Mouse (Mus musculus) liver, embryonic 14.5 days (tissue): ENCODE data around the gene Hba-x. TPM values are rescaled to one million over a fixed set of nuclear protein-coding genes. Genes with fewer than 3 reads are reported as not detected.
"Not testable (repeated sequence)": the region's sequence is repeated elsewhere in the genome, so short reads cannot be mapped to it uniquely, and the experiment has no call there.

Source experiments
- ATAC-seq: fragments of 200-750 bp; cut with Nextera tagmentation; 2 replicates; pipeline ENCODE4 v1.8.0; 2017; ENCODE audit warnings: moderate number of reproducible peaks, mild to moderate bottlenecking, moderate library complexity; ENCODE audit not compliant: insufficient read depth
- DNase-seq, 3 experiments: peaks; one replicate each; pipeline ENCODE4 v3.0.0-alpha.2; 2012 to 2013; ENCODE audit warnings: low read depth in 3 of 3, low spot score in 3 of 3
- H3K27ac ChIP-seq: fragments of 300-500 bp; sonication (generic); 2 replicates; pipeline ENCODE4 v1.5.1; 2014; ENCODE audit warnings: moderate library complexity, mild to moderate bottlenecking, control low read depth, inconsistent platforms
- H3K27me3 ChIP-seq: fragments of 300-500 bp; sonication (generic); 2 replicates; pipeline ENCODE4 v1.6.1; 2014; ENCODE audit warnings: mild to moderate bottlenecking, low read length, moderate library complexity; ENCODE audit not compliant: control insufficient read depth, insufficient read depth
- H3K36me3 ChIP-seq: fragments of 300-500 bp; sonication (generic); replicated peaks from 2 replicates; pipeline ENCODE4 v1.6.1; 2014; ENCODE audit warnings: low read depth; ENCODE audit not compliant: control insufficient read depth, insufficient read depth
- H3K4me1 ChIP-seq, 2 experiments: fragments of 200-500 bp in 1 of 2; fragments of 300-500 bp in 1 of 2; sonication (generic) in 1 of 2; replicated peaks; 2 replicates each; pipeline ENCODE4 v1.6.1; 2012 to 2014; ENCODE audit warnings: antibody characterized with exemption in 1 of 2, inconsistent platforms in 1 of 2, low read length in 1 of 2; ENCODE audit not compliant: control insufficient read depth in 2 of 2, insufficient read depth in 2 of 2
- H3K4me2 ChIP-seq: fragments of 300-500 bp; sonication (generic); 2 replicates; pipeline ENCODE4 v1.6.1; 2014; ENCODE audit warnings: low read depth, mild to moderate bottlenecking, control low read depth, moderate library complexity
- H3K4me3 ChIP-seq, 2 experiments: fragments of 200-500 bp in 1 of 2; fragments of 300-500 bp in 1 of 2; sonication (generic) in 1 of 2; 2 replicates each; pipeline ENCODE4 v1.5.1; 2012 to 2014; ENCODE audit warnings: low read depth in 2 of 2, low read length in 2 of 2, mild to moderate bottlenecking in 2 of 2, control low read depth in 1 of 2, inconsistent platforms in 1 of 2, moderate library complexity in 1 of 2; ENCODE audit not compliant: insufficient read depth in 1 of 2
- H3K9ac ChIP-seq: fragments of 300-500 bp; sonication (generic); replicated peaks from 2 replicates; pipeline ENCODE4 v1.6.1; 2014; ENCODE audit warnings: mild to moderate bottlenecking, control low read depth, moderate library complexity
- H3K9me3 ChIP-seq: fragments of 300-500 bp; sonication (generic); 2 replicates; pipeline ENCODE4 v1.6.1; 2016; ENCODE audit warnings: low read length, mixed read lengths; ENCODE audit not compliant: control insufficient read depth
- CTCF ChIP-seq: IDR thresholded peaks from 2 replicates; pipeline ENCODE4 v1.5.1; 2016; ENCODE audit warnings: antibody characterized with exemption, low read depth, control low read depth
- EP300 ChIP-seq: IDR thresholded peaks from 2 replicates; pipeline ENCODE4 v1.6.1; 2016; ENCODE audit warnings: antibody characterized with exemption, low read depth
- WGBS: fragments of 180-500 bp; shearing (Covaris S2); extraction: QIAGEN DNeasy Blood & Tissue Kit; methylation state at CpG from one replicate; pipeline ENCODE4 v1.1.7; 2014; ENCODE audit not compliant: insufficient replicate concordance; 5-methylcytosine and 5-hydroxymethylcytosine counted together
- polyA plus RNA-seq, 2 experiments: library from polyadenylated mRNA; depleted of rRNA in 1 of 2; stranded (reverse) in 1 of 2; unstranded in 1 of 2; fragments of >200 nt; fragmentation: Nextera tagmentation in 1 of 2; extraction: Ambion mirVana in 1 of 2; gene quantifications; 2 replicates each; pipeline versions ENCODE4 v1.2.1 to v1.2.3; 2012 to 2014

Hba-x gene
- polyA plus RNA-seq, 2 experiments, result 32.1 to 74.9 TPM

DNA sequence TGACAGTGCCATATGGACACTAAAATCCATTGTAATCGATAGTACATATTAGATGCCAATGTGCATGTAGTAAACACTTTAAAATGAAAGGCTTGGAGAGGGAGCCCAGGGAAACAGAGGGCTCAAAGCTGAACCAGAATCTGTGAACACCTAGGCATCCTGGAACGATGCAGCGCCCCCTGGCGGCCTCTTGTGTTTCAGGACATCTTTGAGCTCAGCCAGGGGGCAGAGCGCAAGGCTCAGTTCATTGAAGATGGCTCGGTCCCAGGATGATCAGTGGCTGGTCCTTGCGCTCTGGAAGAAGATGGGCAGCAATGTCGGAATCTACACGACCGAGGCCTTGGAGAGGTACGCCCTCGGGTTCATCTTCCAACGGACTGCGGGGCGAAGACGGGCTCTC, 23.7 kb downstream of the Hba-x start, which contains the start of gene Hbq1a:
Gene Hbq1a (plus strand): TSS at position 205 of the 400 bp plus-strand sequence.
- H3K4me1 ChIP-seq, result peaks cover 4 to 15% of the 10 kb centered on the region in 2 experiments
- DNase-seq, result peak in 1 of 3 experiments; percentile 53
- 0 out of 2 replicates have a peak, but pooled peaks have one; percentile 10 for TF ChIP-seq EP300
- TF ChIP-seq CTCF, result peak; percentile 95
- 5% methylated on average over 16 of the region's 16 CpGs for WGBS
- H3K4me3 ChIP-seq, result peak within 1 kb of the TSS; percentile 51 to 69
- H3K27me3 ChIP-seq, ATAC-seq, H3K9me3 ChIP-seq: not testable (repeated sequence)
- peak within 1 kb of the TSS; percentile 87 for H3K27ac ChIP-seq
- H3K36me3 ChIP-seq, result peaks cover 19% of the 10 kb centered on the region
- peak within 1 kb of the TSS; percentile 61 for H3K4me2 ChIP-seq
- peak within 1 kb of the TSS; percentile 66 for H3K9ac ChIP-seq

DNA sequence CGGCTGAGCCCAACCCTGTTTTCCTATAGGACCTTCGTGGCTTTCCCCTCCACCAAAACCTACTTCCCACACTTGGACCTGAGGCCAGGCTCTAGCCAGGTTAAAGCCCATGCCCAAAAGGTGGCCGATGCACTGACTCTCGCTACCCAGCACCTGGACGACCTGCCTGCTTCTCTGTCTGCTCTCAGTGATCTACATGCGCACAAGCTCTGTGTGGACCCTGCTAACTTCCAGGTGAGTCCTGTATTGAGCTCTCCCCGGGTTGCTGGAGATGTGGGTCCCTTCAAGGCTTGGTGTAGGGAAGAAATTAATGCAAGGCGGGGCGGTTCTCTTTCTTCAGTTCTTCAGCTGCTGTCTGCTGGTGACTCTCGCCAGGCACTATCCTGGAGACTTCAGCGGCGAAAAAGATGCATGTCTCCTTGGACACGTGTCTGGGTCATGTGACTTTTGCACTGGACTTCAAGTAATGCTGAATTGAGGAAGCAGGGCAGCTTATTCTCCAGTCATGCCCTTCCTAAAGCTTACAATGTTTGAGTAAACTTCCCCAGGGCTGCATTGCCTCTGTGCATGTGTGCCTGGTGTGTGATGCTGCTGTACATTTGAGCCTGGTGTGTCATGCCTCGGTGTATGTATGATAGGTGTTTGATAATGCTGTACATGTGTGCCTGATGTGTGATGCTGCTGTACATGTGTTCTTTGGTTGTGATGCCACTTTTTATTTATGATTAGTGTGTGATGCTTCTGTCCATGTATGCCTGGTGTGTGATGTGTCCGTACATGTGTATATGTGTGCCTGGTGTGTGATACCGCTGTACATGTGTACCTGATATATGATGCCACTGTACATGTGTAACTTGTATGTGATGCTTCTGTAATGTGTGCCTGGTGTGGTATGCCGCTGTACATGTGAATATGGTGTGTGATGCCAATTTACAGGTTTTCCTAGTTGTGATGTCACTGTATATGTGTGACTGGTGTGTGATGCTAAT, 24.4 kb downstream of the Hba-x start:
- Histone ChIP-seq H3K4me2 (peak overlapping the region; percentile 61), H3K9me3 (no peaks in the 10 kb centered on the region), H3K4me1 (peaks cover 0 to 8% of the 10 kb centered on the region in 2 experiments), H3K4me3 (peak overlapping the region; percentile 51 to 69), H3K27ac (peak overlapping the region; percentile 87), H3K27me3 (no peaks in the 10 kb centered on the region; the same call in 1 of the 2 replicates), H3K9ac (peak overlapping the region; percentile 66), H3K36me3 (peaks cover 13% of the 10 kb centered on the region; the same call in 1 of the 2 replicates)
- ATAC-seq (no peak), DNase-seq (no peak)
- TF ChIP-seq CTCF (no peak), EP300 (no peak)
- 48% methylated on average over 14 of the region's 17 CpGs for WGBS

DNA sequence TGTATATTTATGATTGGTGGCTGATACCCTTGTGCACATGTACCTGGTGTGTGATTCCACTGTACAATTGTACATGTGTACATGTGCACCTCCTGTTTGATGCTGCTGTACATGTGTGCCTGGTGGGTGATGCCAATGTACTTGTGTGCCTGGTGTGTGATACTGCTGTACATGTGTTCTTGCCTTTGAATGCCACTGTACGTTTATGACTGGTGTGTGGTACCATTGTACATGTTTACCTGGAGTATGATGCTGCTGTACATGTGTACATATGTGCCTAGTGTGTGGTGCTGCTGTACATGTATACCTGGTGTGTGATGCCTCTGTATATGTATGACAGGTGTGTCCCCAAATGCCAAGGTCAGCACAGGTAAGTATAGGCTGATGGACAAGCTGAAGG, 25.3 kb downstream of the Hba-x start:
- H3K9ac ChIP-seq, result no peak overlapping the region

GRCm38 (mm10) chr11:32302824-32303419, 26.7 kb downstream of the Hba-x start:
- WGBS, result 34% methylated on average over 2 of the region's 2 CpGs
- ATAC-seq, result no peak
- Histone ChIP-seq H3K27me3 (no peaks in the 10 kb centered on the region; the same call in 1 of the 2 replicates), H3K4me1 (peaks cover 3 to 19% of the 10 kb centered on the region in 2 experiments), H3K27ac (no peak overlapping the region), H3K9me3 (no peaks in the 10 kb centered on the region), H3K36me3 (peaks cover 13% of the 10 kb centered on the region; the same call in 1 of the 2 replicates), H3K9ac (no peak overlapping the region), H3K4me2 (no peak overlapping the region), H3K4me3 (no peak overlapping the region)
- no peak for TF ChIP-seq EP300
- no peak for DNase-seq

More for the DNA sequence above, 25.3 kb downstream of the Hba-x start:
- WGBS, result 50% methylated on average over 1 of the region's 1 CpGs
- no peak for DNase-seq
- Histone ChIP-seq H3K9me3 (no peaks in the 10 kb centered on the region), H3K4me2 (peak overlapping the region; percentile 61), H3K4me1 (peaks cover under 1 to 11% of the 10 kb centered on the region in 2 experiments), H3K27me3 (no peaks in the 10 kb centered on the region; the same call in 1 of the 2 replicates), H3K36me3 (peaks cover 13% of the 10 kb centered on the region; the same call in 1 of the 2 replicates), H3K27ac (no peak overlapping the region), H3K4me3 (peak overlapping the region in 1 of 2 experiments; percentile 51; a peak in 1 of 4 replicates)
- no peak for ATAC-seq
- TF ChIP-seq CTCF (no peak), EP300 (no peak)
